Mouse (Mus musculus) hindlimb bud, embryonic 11.5 days (tissue): ENCODE results near the gene 4930453N24Rik.

Source experiments
- DNase-seq: peaks from one replicate; pipeline ENCODE4 v3.0.0-alpha.2; 2012; ENCODE audit warnings: low read depth, low spot score; ENCODE audit errors: extremely low spot score

Gene 4930453N24Rik

GRCm38 (mm10) chr16:64770521-64771430 lies at the start of gene 4930453N24Rik:
TSS of gene 4930453N24Rik (minus strand) at chr16:64771161.
- DNase-seq = peak; percentile 72

GRCm38 (mm10) chr16:64817094-64817765 lies 46.3 kb upstream of the 4930453N24Rik start:
- DNase-seq = no peak

- DNase-seq = no peak
Measured at GRCm38 (mm10) chr16:64803041-64803440, 32.1 kb upstream of the 4930453N24Rik start.

- DNase-seq = no peak
Measured at GRCm38 (mm10) chr16:64801638-64802037, 30.7 kb upstream of the 4930453N24Rik start.

GRCm38 (mm10) chr16:64800393-64800792 lies 29.4 kb upstream of the 4930453N24Rik start:
- DNase-seq = no peak

- DNase-seq = no peak
Measured at GRCm38 (mm10) chr16:64794802-64795201, 23.8 kb upstream of the 4930453N24Rik start.

GRCm38 (mm10) chr16:64789706-64790105 lies 18.7 kb upstream of the 4930453N24Rik start:
- no peak for DNase-seq

- no peak for DNase-seq
Measured at GRCm38 (mm10) chr16:64775516-64775915, 4.6 kb upstream of the 4930453N24Rik start.

- no peak for DNase-seq
Measured at GRCm38 (mm10) chr16:64771431-64771818, 464 bp upstream of the 4930453N24Rik start.

- DNase-seq = no peak
Measured at GRCm38 (mm10) chr16:64766696-64767300, 4.2 kb downstream of the 4930453N24Rik start.

- DNase-seq = no peak
Measured at GRCm38 (mm10) chr16:64759245-64759626, 11.7 kb downstream of the 4930453N24Rik start.

- DNase-seq = no peak
Measured at GRCm38 (mm10) chr16:64758561-64759244, 12.3 kb downstream of the 4930453N24Rik start.

- no peak for DNase-seq
Measured at GRCm38 (mm10) chr16:64757666-64758400, 13.1 kb downstream of the 4930453N24Rik start.

GRCm38 (mm10) chr16:64756321-64756720 lies 14.6 kb downstream of the 4930453N24Rik start:
- no peak for DNase-seq

- no peak for DNase-seq
Measured at GRCm38 (mm10) chr16:64754743-64755139, 16.2 kb downstream of the 4930453N24Rik start.

GRCm38 (mm10) chr16:64753990-64754742 lies 16.8 kb downstream of the 4930453N24Rik start:
- DNase-seq = no peak

GRCm38 (mm10) chr16:64748237-64748636 lies 22.7 kb downstream of the 4930453N24Rik start:
- DNase-seq = peak; percentile 62

- DNase-seq = no peak
Measured at GRCm38 (mm10) chr16:64745089-64745488, 25.9 kb downstream of the 4930453N24Rik start.

- DNase-seq = no peak
Measured at GRCm38 (mm10) chr16:64737289-64737688, 33.7 kb downstream of the 4930453N24Rik start.
